Mouse (Mus musculus): Measurements from ENCODE around the gene Tmem95. TPM values are rescaled to one million over a fixed set of nuclear protein-coding genes. Genes with fewer than 3 reads are reported as not detected.
"Not testable (repeated sequence)": the region's sequence is repeated elsewhere in the genome, so short reads cannot be mapped to it uniquely, and the experiment has no call there.

Tmem95 gene
- polyA plus RNA-seq, 1 experiment from 2014 or later, result not detected

- Histone ChIP-seq H3K36me3 (no peaks in the 10 kb centered on the region), H3K4me2 (replicated peaks) (no peak overlapping the region), H3K27me3 (peaks cover 11% of the 10 kb centered on the region), H3K27ac (no peak overlapping the region), H3K9me3 (no peaks in the 10 kb centered on the region), H3K4me1 (replicated peaks) (peaks cover 29% of the 10 kb centered on the region), H3K4me3 (replicated peaks) (no peak overlapping the region), H3K9ac (replicated peaks) (no peak overlapping the region)
- 79% methylated on average over 7 of the region's 7 CpGs for WGBS
- ATAC-seq, result no peak
Measured at GRCm38 (mm10) chr11:69876186-69876585, 1.6 kb downstream of the Tmem95 start.

- ATAC-seq, result no peak
- Histone ChIP-seq H3K9ac (replicated peaks) (no peak overlapping the region), H3K4me3 (replicated peaks) (no peak overlapping the region), H3K4me1 (replicated peaks) (peaks cover 6% of the 10 kb centered on the region; the same call in 1 of the 2 replicates), H3K36me3 (no peaks in the 10 kb centered on the region), H3K9me3 (no peaks in the 10 kb centered on the region), H3K4me2 (replicated peaks) (no peak overlapping the region), H3K27me3 (no peaks in the 10 kb centered on the region), H3K27ac (no peak overlapping the region)
- WGBS, result 85% methylated on average over 4 of the region's 4 CpGs
Measured at GRCm38 (mm10) chr11:69872451-69872850, 5.4 kb downstream of the Tmem95 start.

GRCm38 (mm10) chr11:69871822-69872221 is 6.0 kb downstream of the Tmem95 start:
- no peak overlapping the region for H3K27ac ChIP-seq
- H3K9ac ChIP-seq (replicated peaks), result no peak overlapping the region
- H3K27me3 ChIP-seq, result no peaks in the 10 kb centered on the region
- ATAC-seq, result no peak
- 88% methylated on average over 7 of the region's 7 CpGs for WGBS
- H3K4me2 ChIP-seq (replicated peaks), result no peak overlapping the region
- no peaks in the 10 kb centered on the region for H3K36me3 ChIP-seq
- H3K9me3 ChIP-seq, result no peaks in the 10 kb centered on the region
- no peak overlapping the region for H3K4me3 ChIP-seq (replicated peaks)
- no peaks in the 10 kb centered on the region; the same call in 1 of the 2 replicates for H3K4me1 ChIP-seq (replicated peaks)

- WGBS, result 93% methylated on average over 2 of the region's 2 CpGs
- Histone ChIP-seq H3K9me3 (no peaks in the 10 kb centered on the region), H3K4me2 (replicated peaks) (no peak overlapping the region), H3K4me3 (replicated peaks) (no peak overlapping the region), H3K36me3 (no peaks in the 10 kb centered on the region), H3K4me1 (replicated peaks) (no peaks in the 10 kb centered on the region), H3K27ac (no peak overlapping the region), H3K9ac (replicated peaks) (no peak overlapping the region), H3K27me3 (no peaks in the 10 kb centered on the region)
- ATAC-seq, result no peak
Measured at GRCm38 (mm10) chr11:69870289-69871069, 7.3 kb downstream of the Tmem95 start.

- Histone ChIP-seq H3K9me3 (no peaks in the 10 kb centered on the region), H3K4me2 (replicated peaks) (no peak overlapping the region), H3K4me1 (replicated peaks) (no peaks in the 10 kb centered on the region), H3K27me3 (no peaks in the 10 kb centered on the region), H3K9ac (replicated peaks) (no peak overlapping the region), H3K36me3 (no peaks in the 10 kb centered on the region), H3K4me3 (replicated peaks) (no peak overlapping the region), H3K27ac (no peak overlapping the region)
- 68% methylated on average over 9 of the region's 9 CpGs for WGBS
- no peak for ATAC-seq
Measured at GRCm38 (mm10) chr11:69867335-69867734, 10.5 kb downstream of the Tmem95 start.

- no peaks in the 10 kb centered on the region for H3K4me1 ChIP-seq (replicated peaks)
- H3K27me3 ChIP-seq, result no peaks in the 10 kb centered on the region
- no peak overlapping the region for H3K27ac ChIP-seq
- no peak overlapping the region for H3K4me3 ChIP-seq (replicated peaks)
- no peak overlapping the region for H3K9ac ChIP-seq (replicated peaks)
- ATAC-seq, result no peak
- H3K36me3 ChIP-seq, result no peaks in the 10 kb centered on the region
- no peaks in the 10 kb centered on the region for H3K9me3 ChIP-seq
- H3K4me2 ChIP-seq (replicated peaks), result no peak overlapping the region
- WGBS, result 86% methylated on average over 9 of the region's 9 CpGs
Measured at GRCm38 (mm10) chr11:69865561-69865960, 12.3 kb downstream of the Tmem95 start.

- 68% methylated on average over 8 of the region's 8 CpGs for WGBS
- no peak overlapping the region for H3K4me3 ChIP-seq (replicated peaks)
- H3K27ac ChIP-seq, result no peak overlapping the region
- H3K4me2 ChIP-seq (replicated peaks), result no peak overlapping the region
- H3K4me1 ChIP-seq (replicated peaks), result no peaks in the 10 kb centered on the region
- H3K9me3 ChIP-seq, result no peaks in the 10 kb centered on the region
- no peak for ATAC-seq
- no peak overlapping the region for H3K9ac ChIP-seq (replicated peaks)
- H3K27me3 ChIP-seq, result peaks cover 4% of the 10 kb centered on the region
- no peaks in the 10 kb centered on the region for H3K36me3 ChIP-seq
Measured at GRCm38 (mm10) chr11:69864138-69864860, 13.5 kb downstream of the Tmem95 start.

- not testable (repeated sequence) for H3K9ac ChIP-seq (replicated peaks); H3K27me3 ChIP-seq; H3K9me3 ChIP-seq; H3K4me1 ChIP-seq (replicated peaks); H3K4me2 ChIP-seq (replicated peaks); ATAC-seq; H3K36me3 ChIP-seq; H3K27ac ChIP-seq; H3K4me3 ChIP-seq (replicated peaks)
- 87% methylated on average over 3 of the region's 3 CpGs for WGBS
Measured at GRCm38 (mm10) chr11:69863729-69864128, 14.1 kb downstream of the Tmem95 start.

GRCm38 (mm10) chr11:69858113-69858998 is 19.5 kb downstream of the Tmem95 start, which contains the start of gene Tnk1:
Tnk1 (minus strand) TSS chr11:69858730.
- 21% methylated on average over 30 of the region's 30 CpGs for WGBS
- H3K36me3 ChIP-seq, result no peaks in the 10 kb centered on the region
- peaks cover 24% of the 10 kb centered on the region for H3K27me3 ChIP-seq
- 0 out of 2 replicates have a peak, but pooled peaks cover 5% of the 10 kb centered on the region for H3K4me1 ChIP-seq (replicated peaks)
- H3K4me3 ChIP-seq (replicated peaks), result no peak within 1 kb of the TSS
- H3K4me2 ChIP-seq (replicated peaks), result no peak within 1 kb of the TSS
- ATAC-seq, result no peak
- no peaks in the 10 kb centered on the region for H3K9me3 ChIP-seq
- no peak within 1 kb of the TSS for H3K27ac ChIP-seq
- no peak within 1 kb of the TSS for H3K9ac ChIP-seq (replicated peaks)

GRCm38 (mm10) chr11:69855347-69855746 is 22.5 kb downstream of the Tmem95 start:
- no peak overlapping the region for H3K4me3 ChIP-seq (replicated peaks)
- no peak overlapping the region for H3K27ac ChIP-seq
- ATAC-seq, result peak; percentile 70
- peak overlapping the region; percentile 1; the same call in 1 of the 2 replicates for H3K4me2 ChIP-seq (replicated peaks)
- H3K9me3 ChIP-seq, result no peaks in the 10 kb centered on the region
- peaks cover 16% of the 10 kb centered on the region for H3K36me3 ChIP-seq
- 15% methylated on average over 16 of the region's 16 CpGs for WGBS
- peaks cover 24% of the 10 kb centered on the region for H3K27me3 ChIP-seq
- H3K4me1 ChIP-seq (replicated peaks), result peaks cover 9% of the 10 kb centered on the region; the same call in 1 of the 2 replicates
- H3K9ac ChIP-seq (replicated peaks), result no peak overlapping the region

GRCm38 (mm10) chr11:69854680-69855079 is 23.1 kb downstream of the Tmem95 start:
- no peak overlapping the region for H3K4me2 ChIP-seq (replicated peaks)
- H3K36me3 ChIP-seq, result peaks cover 23% of the 10 kb centered on the region
- peaks cover 15% of the 10 kb centered on the region; the same call in 1 of the 2 replicates for H3K4me1 ChIP-seq (replicated peaks)
- no peak overlapping the region for H3K4me3 ChIP-seq (replicated peaks)
- H3K27ac ChIP-seq, result no peak overlapping the region
- 88% methylated on average over 10 of the region's 10 CpGs for WGBS
- H3K9me3 ChIP-seq, result no peaks in the 10 kb centered on the region
- H3K27me3 ChIP-seq, result peaks cover 21% of the 10 kb centered on the region
- no peak for ATAC-seq
- no peak overlapping the region for H3K9ac ChIP-seq (replicated peaks)

All from midbrain, embryonic 13.5 days (tissue).